Mouse (Mus musculus): ENCODE results near the gene Slc35a3. TPM values are rescaled to one million over a fixed set of nuclear protein-coding genes. Genes with fewer than 3 reads are reported as not detected.
"Not testable (repeated sequence)": the region's sequence is repeated elsewhere in the genome, so short reads cannot be mapped to it uniquely, and the experiment has no call there.

Gene Slc35a3
- polyA plus RNA-seq, 1 experiment from 2014 or later: 13.8 TPM

DNA sequence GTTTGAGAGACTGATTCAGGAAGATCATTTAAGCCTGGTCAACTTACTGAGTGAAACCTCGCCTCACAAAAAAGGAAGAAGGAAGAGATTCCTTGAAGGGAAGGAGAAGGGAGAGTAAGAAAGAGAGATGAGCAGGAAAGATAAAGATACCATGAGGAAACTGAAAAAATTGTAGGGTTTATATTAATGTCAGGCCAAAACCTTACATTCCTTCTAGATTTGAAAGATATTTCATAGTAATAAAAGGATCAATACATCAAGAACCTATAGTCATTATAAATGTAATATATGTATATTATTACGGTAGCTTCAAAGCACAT, 17.0 kb downstream of the Slc35a3 start:
- no peak for ATAC-seq (ENCODE audit: insufficient number of reproducible peaks, insufficient read depth, low FRiP score, low read depth)
- no peak overlapping the region for H3K4me3 ChIP-seq (ENCODE audit: control insufficient read depth in 1 of 2, insufficient read depth in 1 of 2, low read depth in 1 of 2, low read length in 2 of 2)
- 81% methylated on average over 2 of the region's 2 CpGs for WGBS

DNA sequence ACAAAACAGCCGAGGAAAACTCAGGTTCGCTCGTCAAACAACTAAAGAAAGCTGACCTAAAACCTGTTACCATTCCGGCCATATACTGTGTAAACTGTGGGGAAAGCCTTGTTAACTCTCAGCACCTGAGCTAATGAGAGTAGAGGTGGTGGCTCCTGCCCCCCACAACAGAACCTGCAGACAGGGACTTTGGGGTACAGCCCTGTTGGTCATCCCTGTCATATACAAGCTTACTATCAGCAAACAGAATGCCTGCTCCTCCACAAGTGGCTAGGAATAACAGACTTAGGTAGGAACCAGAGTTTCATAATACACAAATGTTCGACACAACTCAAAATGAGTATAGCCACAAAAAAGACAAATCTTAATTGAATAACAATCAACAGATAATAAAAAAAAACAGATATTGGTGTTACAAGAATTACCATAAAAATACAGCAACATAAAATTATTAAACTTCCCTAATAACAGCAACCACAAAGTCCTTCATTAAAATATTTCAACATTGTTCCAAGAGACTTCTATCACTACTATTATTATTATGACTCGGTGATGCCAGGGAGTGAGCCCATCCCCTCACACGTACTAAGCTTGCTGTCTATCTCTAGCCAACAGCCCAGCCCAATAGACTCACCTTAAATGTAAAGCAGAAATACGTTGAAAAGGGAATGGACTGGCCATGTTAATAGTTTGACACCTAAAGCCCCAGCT, 17.5 kb downstream of the Slc35a3 start:
- Histone ChIP-seq H3K9me3 (ENCODE audit: control insufficient read depth, low read length) (no peaks in the 10 kb centered on the region), H3K4me3 (ENCODE audit: control insufficient read depth in 1 of 2, insufficient read depth in 1 of 2, low read depth in 1 of 2, low read length in 2 of 2) (no peak overlapping the region), H3K36me3 (ENCODE audit: control insufficient read depth, insufficient read depth, low read length) (peaks cover 11% of the 10 kb centered on the region), H3K4me1 (ENCODE audit: control insufficient read depth in 2 of 2, insufficient read depth in 2 of 2, low read length in 2 of 2) (peaks cover 0 to 3% of the 10 kb centered on the region in 2 experiments; a peak in 1 of 4 replicates), H3K9ac (ENCODE audit: low read length) (no peak overlapping the region), H3K27me3 (ENCODE audit: control insufficient read depth, insufficient read depth, low read length) (no peaks in the 10 kb centered on the region), H3K4me2 (ENCODE audit: low read length) (no peak overlapping the region), H3K27ac (replicated peaks in 1 of 2; ENCODE audit: control insufficient read depth in 1 of 2, insufficient read depth in 1 of 2, low read depth in 2 of 2, low read length in 2 of 2) (no peak overlapping the region)
- 88% methylated on average over 8 of the region's 8 CpGs for WGBS
- ATAC-seq (ENCODE audit: insufficient number of reproducible peaks, insufficient read depth, low FRiP score, low read depth): no peak

More for the DNA sequence above, 17.0 kb downstream of the Slc35a3 start:
- Histone ChIP-seq H3K27ac (replicated peaks in 1 of 2; ENCODE audit: control insufficient read depth in 1 of 2, insufficient read depth in 1 of 2, low read depth in 2 of 2, low read length in 2 of 2) (no peak overlapping the region), H3K4me1 (ENCODE audit: control insufficient read depth in 2 of 2, insufficient read depth in 2 of 2, low read length in 2 of 2) (peaks cover 0 to 3% of the 10 kb centered on the region in 2 experiments; a peak in 1 of 4 replicates), H3K36me3 (ENCODE audit: control insufficient read depth, insufficient read depth, low read length) (peaks cover 11% of the 10 kb centered on the region), H3K9ac (ENCODE audit: low read length) (no peak overlapping the region), H3K4me2 (ENCODE audit: low read length) (no peak overlapping the region), H3K27me3 (ENCODE audit: control insufficient read depth, insufficient read depth, low read length) (no peaks in the 10 kb centered on the region), H3K9me3 (ENCODE audit: control insufficient read depth, low read length) (no peaks in the 10 kb centered on the region)

DNA sequence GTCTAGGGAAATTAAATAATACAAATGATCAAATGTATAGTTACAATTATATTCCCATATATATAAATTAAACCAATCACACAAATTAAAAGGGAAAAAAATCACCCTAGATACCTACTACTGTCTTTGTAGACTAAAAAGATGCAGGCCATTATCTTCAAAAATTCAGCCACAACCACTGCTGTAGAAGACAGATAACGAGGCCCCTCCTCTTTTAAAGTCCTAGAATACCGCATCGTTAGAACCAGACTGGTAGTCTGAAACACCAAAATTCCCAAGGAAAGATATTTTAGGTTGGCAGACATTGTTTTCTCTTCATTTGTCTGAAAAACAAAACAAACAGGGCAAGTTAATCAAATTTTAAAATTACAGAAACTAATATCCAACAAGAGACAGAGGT, 18.3 kb downstream of the Slc35a3 start:
- Histone ChIP-seq H3K4me2 (ENCODE audit: low read length) (no peak overlapping the region), H3K27me3 (ENCODE audit: control insufficient read depth, insufficient read depth, low read length) (no peaks in the 10 kb centered on the region), H3K9ac (ENCODE audit: low read length) (no peak overlapping the region), H3K4me1 (ENCODE audit: control insufficient read depth in 2 of 2, insufficient read depth in 2 of 2, low read length in 2 of 2) (peaks cover 0 to 3% of the 10 kb centered on the region in 2 experiments; a peak in 1 of 4 replicates), H3K4me3 (ENCODE audit: control insufficient read depth in 1 of 2, insufficient read depth in 1 of 2, low read depth in 1 of 2, low read length in 2 of 2) (no peak overlapping the region), H3K9me3 (ENCODE audit: control insufficient read depth, low read length) (no peaks in the 10 kb centered on the region), H3K27ac (replicated peaks in 1 of 2; ENCODE audit: control insufficient read depth in 1 of 2, insufficient read depth in 1 of 2, low read depth in 2 of 2, low read length in 2 of 2) (no peak overlapping the region), H3K36me3 (ENCODE audit: control insufficient read depth, insufficient read depth, low read length) (peaks cover 11% of the 10 kb centered on the region)
- WGBS: 70% methylated on average over 3 of the region's 3 CpGs
- no peak for ATAC-seq (ENCODE audit: insufficient number of reproducible peaks, insufficient read depth, low FRiP score, low read depth)

DNA sequence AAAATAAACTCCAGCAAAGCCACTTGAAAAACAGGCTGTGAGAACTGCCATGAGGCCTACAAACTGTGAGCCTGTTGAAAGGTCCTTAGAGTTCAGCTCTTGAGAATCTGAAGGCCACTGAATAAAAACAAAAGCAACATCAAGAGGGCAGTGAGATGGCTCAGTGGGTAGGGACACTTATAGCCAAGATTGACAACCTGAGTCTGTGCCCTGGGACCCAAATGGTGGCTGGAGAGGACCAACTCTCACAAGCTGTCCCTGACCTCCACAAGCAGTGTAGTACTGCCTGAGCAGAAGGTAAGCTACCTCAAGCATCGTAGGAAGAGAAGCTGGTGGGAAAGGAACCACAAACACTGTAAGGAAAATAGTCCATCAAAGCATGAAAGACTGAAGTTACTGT, 31.5 kb downstream of the Slc35a3 start, which contains the start of gene Gm43191:
Gm43191 (minus strand) TSS at position 101 of the 400 bp plus-strand sequence.
- no peaks in the 10 kb centered on the region for H3K9me3 ChIP-seq (ENCODE audit: control insufficient read depth, low read length)
- WGBS: 88% methylated on average over 1 of the region's 1 CpGs
- ATAC-seq (ENCODE audit: insufficient number of reproducible peaks, insufficient read depth, low FRiP score, low read depth): no peak
- no peak within 1 kb of the TSS for H3K4me3 ChIP-seq (ENCODE audit: control insufficient read depth in 1 of 2, insufficient read depth in 1 of 2, low read depth in 1 of 2, low read length in 2 of 2)
- H3K4me2 ChIP-seq (ENCODE audit: low read length): no peak within 1 kb of the TSS
- no peaks in the 10 kb centered on the region for H3K27me3 ChIP-seq (ENCODE audit: control insufficient read depth, insufficient read depth, low read length)
- H3K9ac ChIP-seq (ENCODE audit: low read length): no peak within 1 kb of the TSS
- H3K36me3 ChIP-seq (ENCODE audit: control insufficient read depth, insufficient read depth, low read length): peaks cover 37% of the 10 kb centered on the region
- H3K27ac ChIP-seq (replicated peaks in 1 of 2; ENCODE audit: control insufficient read depth in 1 of 2, insufficient read depth in 1 of 2, low read depth in 2 of 2, low read length in 2 of 2): no peak within 1 kb of the TSS
- no peaks in the 10 kb centered on the region for H3K4me1 ChIP-seq (ENCODE audit: control insufficient read depth in 2 of 2, insufficient read depth in 2 of 2, low read length in 2 of 2)

DNA sequence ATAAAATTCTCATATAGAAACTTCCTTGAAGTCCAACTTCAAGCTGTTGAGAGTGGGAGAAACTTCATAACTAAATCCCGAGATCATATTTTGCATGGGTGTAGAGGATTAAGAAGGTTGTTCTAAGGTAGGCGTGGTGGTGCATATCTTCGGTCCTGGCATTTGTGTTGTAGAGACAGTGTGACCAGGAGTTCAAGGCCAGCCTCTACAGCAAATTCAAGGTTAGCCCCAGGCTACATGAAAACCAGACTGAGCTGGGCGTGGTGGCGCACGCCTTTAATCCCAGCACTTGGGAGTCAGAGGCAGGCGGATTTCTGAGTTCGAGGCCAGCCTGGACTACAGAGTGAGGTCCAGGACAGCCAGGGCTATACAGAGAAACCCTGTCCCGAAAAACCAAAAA, 48.4 kb downstream of the Slc35a3 start:
- H3K27me3 ChIP-seq (ENCODE audit: control insufficient read depth, insufficient read depth, low read length); H3K27ac ChIP-seq (replicated peaks in 1 of 2; ENCODE audit: control insufficient read depth in 1 of 2, insufficient read depth in 1 of 2, low read depth in 2 of 2, low read length in 2 of 2); H3K4me2 ChIP-seq (ENCODE audit: low read length); H3K4me3 ChIP-seq (ENCODE audit: control insufficient read depth in 1 of 2, insufficient read depth in 1 of 2, low read depth in 1 of 2, low read length in 2 of 2); H3K9me3 ChIP-seq (ENCODE audit: control insufficient read depth, low read length); H3K9ac ChIP-seq (ENCODE audit: low read length); ATAC-seq (ENCODE audit: insufficient number of reproducible peaks, insufficient read depth, low FRiP score, low read depth); H3K36me3 ChIP-seq (ENCODE audit: control insufficient read depth, insufficient read depth, low read length): not testable (repeated sequence)
- WGBS: 87% methylated on average over 9 of the region's 9 CpGs
- H3K4me1 ChIP-seq (ENCODE audit: control insufficient read depth in 2 of 2, insufficient read depth in 2 of 2, low read length in 2 of 2): peaks cover 3 to 23% of the 10 kb centered on the region in 2 experiments; a peak in 3 of 4 replicates

DNA sequence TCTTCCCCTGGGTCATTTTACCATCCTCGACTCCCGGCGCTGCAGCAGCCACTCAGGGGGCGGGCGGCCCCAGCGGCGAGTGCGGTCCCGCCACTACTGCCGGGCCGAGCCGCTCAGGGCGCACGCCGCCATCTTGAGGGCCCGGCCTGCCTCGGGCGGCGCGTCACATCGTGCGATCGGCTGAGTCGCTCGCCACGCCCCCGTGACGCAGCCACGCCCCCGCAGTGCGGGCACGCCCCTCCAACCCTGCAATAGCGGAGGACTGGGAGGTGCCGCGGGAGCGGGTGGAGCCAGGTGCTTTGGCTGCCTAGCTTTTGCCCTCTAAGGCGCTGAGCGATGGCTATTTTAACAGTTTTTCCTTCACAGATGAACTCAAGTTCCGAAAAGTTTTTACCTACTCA, 50.2 kb downstream of the Slc35a3 start, which contains the start of gene Mfsd14a:
Mfsd14a (minus strand) TSS at position 215 of the 401 bp plus-strand sequence.
- Histone ChIP-seq H3K27ac (replicated peaks in 1 of 2; ENCODE audit: control insufficient read depth in 1 of 2, insufficient read depth in 1 of 2, low read depth in 2 of 2, low read length in 2 of 2) (peak within 1 kb of the TSS; percentile 92 to 94), H3K9ac (ENCODE audit: low read length) (peak within 1 kb of the TSS; percentile 98), H3K27me3 (ENCODE audit: control insufficient read depth, insufficient read depth, low read length) (no peaks in the 10 kb centered on the region), H3K9me3 (ENCODE audit: control insufficient read depth, low read length) (no peaks in the 10 kb centered on the region), H3K4me2 (ENCODE audit: low read length) (peak within 1 kb of the TSS; percentile 83), H3K4me1 (ENCODE audit: control insufficient read depth in 2 of 2, insufficient read depth in 2 of 2, low read length in 2 of 2) (peaks cover 3 to 35% of the 10 kb centered on the region in 2 experiments), H3K4me3 (ENCODE audit: control insufficient read depth in 1 of 2, insufficient read depth in 1 of 2, low read depth in 1 of 2, low read length in 2 of 2) (peak within 1 kb of the TSS; percentile 97 to 98), H3K36me3 (ENCODE audit: control insufficient read depth, insufficient read depth, low read length) (no peaks in the 10 kb centered on the region)
- ATAC-seq (ENCODE audit: insufficient number of reproducible peaks, insufficient read depth, low FRiP score, low read depth): peak; percentile 100
- under 1% methylated on average over 39 of the region's 39 CpGs for WGBS

DNA sequence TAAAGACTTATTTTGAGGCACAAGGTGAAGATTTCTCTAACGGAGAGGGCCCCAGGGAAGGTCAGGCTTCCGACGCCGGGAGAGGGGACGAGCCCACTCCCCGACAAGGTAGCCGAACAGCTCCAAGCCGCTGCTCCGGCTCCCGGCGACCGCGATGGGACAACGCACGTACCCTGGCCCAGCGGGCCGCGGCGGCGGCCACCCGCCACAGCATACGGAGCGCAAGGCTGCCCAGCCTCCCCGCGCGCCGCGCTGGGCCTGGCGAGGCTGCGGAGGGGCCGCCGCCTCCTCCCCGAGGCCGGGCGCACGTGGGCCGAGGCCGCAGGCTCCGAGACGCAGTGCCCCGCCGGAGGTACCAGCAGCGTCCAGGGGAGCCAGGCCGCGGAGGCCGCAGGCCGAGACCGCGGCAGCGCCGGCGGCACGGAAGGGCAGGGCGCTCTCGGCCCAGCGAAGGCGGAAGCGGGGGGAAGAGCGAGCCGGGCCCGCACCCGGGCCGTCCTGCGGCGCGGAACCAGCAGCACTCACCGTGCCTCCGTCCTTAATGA, 50.7 kb downstream of the Slc35a3 start:
- H3K4me1 ChIP-seq (ENCODE audit: control insufficient read depth in 2 of 2, insufficient read depth in 2 of 2, low read length in 2 of 2): peaks cover 3 to 37% of the 10 kb centered on the region in 2 experiments
- no peaks in the 10 kb centered on the region for H3K36me3 ChIP-seq (ENCODE audit: control insufficient read depth, insufficient read depth, low read length)
- H3K9me3 ChIP-seq (ENCODE audit: control insufficient read depth, low read length): no peaks in the 10 kb centered on the region
- H3K27me3 ChIP-seq (ENCODE audit: control insufficient read depth, insufficient read depth, low read length): no peaks in the 10 kb centered on the region
- under 1% methylated on average over 59 of the region's 68 CpGs for WGBS
- peak overlapping the region; percentile 98 for H3K9ac ChIP-seq (ENCODE audit: low read length)
- ATAC-seq (ENCODE audit: insufficient number of reproducible peaks, insufficient read depth, low FRiP score, low read depth): peak; percentile 88
- peak overlapping the region; percentile 97 to 98 for H3K4me3 ChIP-seq (ENCODE audit: control insufficient read depth in 1 of 2, insufficient read depth in 1 of 2, low read depth in 1 of 2, low read length in 2 of 2)
- peak overlapping the region; percentile 83 for H3K4me2 ChIP-seq (ENCODE audit: low read length)
- H3K27ac ChIP-seq (replicated peaks in 1 of 2; ENCODE audit: control insufficient read depth in 1 of 2, insufficient read depth in 1 of 2, low read depth in 2 of 2, low read length in 2 of 2): peak overlapping the region; percentile 92 to 94

All from heart, embryonic 14.5 days (tissue).